Mouse (Mus musculus): Measurements from ENCODE around the gene Bcl2.

GRCm38 (mm10) chr1:106637705-106638104, 76.4 kb downstream of the Bcl2 start:
- TF ChIP-seq POLR2A (IDR thresholded peaks at IDR 0.05; ENCODE audit: low read depth, low read length) (no peak), ZNF384 (IDR thresholded peaks at IDR 0.05; ENCODE audit: low read depth, low read length) (no peak), RCOR1 (conservative IDR thresholded peaks at IDR 0.05; ENCODE audit: low read depth, low read length) (no peak), MEF2A (IDR thresholded peaks at IDR 0.05; ENCODE audit: borderline replicate concordance, low read depth, low read length) (no peak), NRF1 (IDR thresholded peaks at IDR 0.05; ENCODE audit: low read depth, low read length) (no peak), CTCF (conservative IDR thresholded peaks at IDR 0.05 in 1 of 2, IDR thresholded peaks at IDR 0.05 in 1 of 2; ENCODE audit: low read depth in 2 of 2, low read length in 2 of 2) (no peak), TCF12 (IDR thresholded peaks at IDR 0.05; ENCODE audit: low read depth, low read length) (no peak), RAD21 (IDR thresholded peaks at IDR 0.05; ENCODE audit: low read depth, low read length) (no peak), MAZ (IDR thresholded peaks at IDR 0.05; ENCODE audit: low read depth, low read length) (no peak), CHD1 (IDR thresholded peaks at IDR 0.05; ENCODE audit: low read depth, low read length) (no peak)
